Mouse (Mus musculus) heart, adult 2 months (tissue): Measurements from ENCODE around the gene Fgfr3. TPM values are rescaled to one million over a fixed set of nuclear protein-coding genes. Genes with fewer than 3 reads are reported as not detected.

ENCODE experiments used
- DNase-seq, 2 experiments: peaks; one replicate each; pipeline ENCODE4 v3.0.0; 2021
- H3K27ac ChIP-seq: fragments of 200-600 bp; 2 replicates; pipeline ENCODE4 v1.8.1; 2022
- H3K27me3 ChIP-seq: fragments of 200-500 bp; 2 replicates; pipeline ENCODE4 v1.6.1; 2012; ENCODE audit warnings: mild to moderate bottlenecking, low read length, inconsistent platforms, mixed read lengths; ENCODE audit not compliant: control insufficient read depth, insufficient read depth
- H3K36me3 ChIP-seq: fragments of 200-500 bp; 2 replicates; pipeline ENCODE4 v1.6.1; 2012; ENCODE audit warnings: low read length, inconsistent platforms; ENCODE audit not compliant: control insufficient read depth, insufficient read depth
- H3K4me1 ChIP-seq: fragments of 200-500 bp; 2 replicates; pipeline ENCODE4 v1.6.1; 2011; ENCODE audit warnings: low read length; ENCODE audit not compliant: control insufficient read depth, insufficient read depth
- H3K4me3 ChIP-seq: fragments of 200-600 bp; 2 replicates; pipeline ENCODE4 v1.8.1; 2022
- H3K79me2 ChIP-seq: fragments of 200-500 bp; replicated peaks from 2 replicates; pipeline ENCODE4 v1.6.1; 2012; ENCODE audit warnings: mild to moderate bottlenecking, inconsistent platforms, low read length, moderate library complexity, mixed read lengths; ENCODE audit not compliant: control insufficient read depth, insufficient read depth
- H3K9ac ChIP-seq: fragments of 200-500 bp; 2 replicates; pipeline ENCODE4 v1.6.1; 2012; ENCODE audit warnings: low read depth, mild to moderate bottlenecking, control low read depth, inconsistent platforms, low read length, mixed read lengths
- CTCF ChIP-seq: fragments of 200-600 bp; IDR thresholded peaks from 2 replicates; pipeline ENCODE4 v1.8.1; 2022; ENCODE audit warnings: antibody characterized with exemption, mild to moderate bottlenecking, moderate library complexity
- EP300 ChIP-seq: fragments of 200-500 bp; IDR thresholded peaks from 2 replicates; pipeline ENCODE4 v1.6.1; 2011; ENCODE audit warnings: low read depth, low read length, control low read depth; ENCODE audit not compliant: insufficient read depth
- POLR2A ChIP-seq: fragments of 200-500 bp; IDR thresholded peaks from 2 replicates; pipeline ENCODE4 v1.6.1; 2011; ENCODE audit warnings: mild to moderate bottlenecking, low read depth, low read length, control low read depth; ENCODE audit not compliant: insufficient read depth
- WGBS: fragments of 180-500 bp; shearing (Covaris S2); methylation state at CpG from one replicate; pipeline ENCODE4 v1.1.7; 2018; 5-methylcytosine and 5-hydroxymethylcytosine counted together
- intact Hi-C: fragments of 180-260 bp; cut with DNase I; formaldehyde crosslinking; loops from one replicate; pipeline ENCODE4 v1.15.1; 2025
- polyA plus RNA-seq: library from polyadenylated mRNA; depleted of rRNA; stranded (reverse); fragments of >200 nt; gene quantifications from 2 replicates; pipeline ENCODE4 v1.2.3, GENCODE M21; 2012
- total RNA-seq, 2 experiments: library from RNA; stranded (reverse); gene quantifications; 2 replicates each; pipeline ENCODE4 v1.2.3; 2021

The Fgfr3 gene
- total and polyA plus RNA-seq, 3 experiments, result 8.6 to 15.4 (median 10.1) TPM

- intact Hi-C loops, result loop anchor here (5.0 kb wide), 1 partner anchor 271 kb away; no protein-coding TSS in a partner anchor
- no peak for DNase-seq
- no peak overlapping the region for H3K9ac ChIP-seq
- peaks cover 3% of the 10 kb centered on the region for H3K4me1 ChIP-seq
- TF ChIP-seq POLR2A (no peak), CTCF (0 out of 2 replicates have a peak, but pooled peaks have one; percentile 5), EP300 (0 out of 2 replicates have a peak, but pooled peaks have one; percentile 14)
- WGBS, result 50% methylated on average over 15 of the region's 15 CpGs
- no peaks in the 10 kb centered on the region for H3K79me2 ChIP-seq
- H3K27ac ChIP-seq, result peak overlapping the region; percentile 9
- no peaks in the 10 kb centered on the region for H3K27me3 ChIP-seq
- H3K36me3 ChIP-seq, result no peaks in the 10 kb centered on the region
- H3K4me3 ChIP-seq, result no peak overlapping the region
Observed at GRCm38 (mm10) chr5:33681611-33682388, 39.7 kb upstream of the Fgfr3 start.

- H3K9ac ChIP-seq, result no peak overlapping the region
- intact Hi-C loops, result loop anchor here (5.0 kb wide), 1 partner anchor 269 kb away; no protein-coding TSS in a partner anchor
- H3K27ac ChIP-seq, result no peak overlapping the region
- DNase-seq, result no peak
- H3K4me3 ChIP-seq, result no peak overlapping the region
- no peaks in the 10 kb centered on the region for H3K36me3 ChIP-seq
- H3K79me2 ChIP-seq, result no peaks in the 10 kb centered on the region
- peaks cover 4% of the 10 kb centered on the region for H3K4me1 ChIP-seq
- WGBS, result 91% methylated on average over 4 of the region's 4 CpGs
- TF ChIP-seq POLR2A, result no peak
- TF ChIP-seq CTCF, result no peak
- TF ChIP-seq EP300, result no peak
- no peaks in the 10 kb centered on the region for H3K27me3 ChIP-seq
Observed at GRCm38 (mm10) chr5:33682963-33683362, 38.5 kb upstream of the Fgfr3 start.

- no peaks in the 10 kb centered on the region for H3K27me3 ChIP-seq
- no peak overlapping the region for H3K27ac ChIP-seq
- H3K4me1 ChIP-seq, result peaks cover 14% of the 10 kb centered on the region
- no peak overlapping the region for H3K9ac ChIP-seq
- H3K4me3 ChIP-seq, result no peak overlapping the region
- WGBS, result 45% methylated on average over 7 of the region's 7 CpGs
- DNase-seq, result peak in 1 of 2 experiments; percentile 42
- H3K79me2 ChIP-seq, result no peaks in the 10 kb centered on the region
- intact Hi-C loops, result loop anchor here (1.0 to 5.0 kb wide), 3 partner anchors 37 to 268 kb away; partner anchors contain the start of gene Fgfr3
- TF ChIP-seq EP300, result 0 out of 2 replicates have a peak, but pooled peaks have one; percentile 69
- no peak for TF ChIP-seq POLR2A
- peak; percentile 83 for TF ChIP-seq CTCF
- no peaks in the 10 kb centered on the region for H3K36me3 ChIP-seq
Observed at GRCm38 (mm10) chr5:33683897-33684652, 37.4 kb upstream of the Fgfr3 start.

GRCm38 (mm10) chr5:33684932-33685331, 36.5 kb upstream of the Fgfr3 start:
- Histone ChIP-seq H3K36me3 (no peaks in the 10 kb centered on the region), H3K27ac (no peak overlapping the region), H3K4me1 (peaks cover 14% of the 10 kb centered on the region), H3K79me2 (no peaks in the 10 kb centered on the region), H3K9ac (no peak overlapping the region), H3K4me3 (no peak overlapping the region), H3K27me3 (no peaks in the 10 kb centered on the region)
- TF ChIP-seq CTCF (no peak), EP300 (no peak), POLR2A (no peak)
- intact Hi-C loops, result loop anchor here (1.0 to 5.0 kb wide), 3 partner anchors 36 to 267 kb away; partner anchors contain the start of gene Fgfr3
- no peak for DNase-seq
- WGBS, result 95% methylated on average over 4 of the region's 4 CpGs

- Histone ChIP-seq H3K4me1 (peaks cover 18% of the 10 kb centered on the region), H3K4me3 (no peak overlapping the region), H3K27ac (no peak overlapping the region), H3K36me3 (no peaks in the 10 kb centered on the region), H3K27me3 (no peaks in the 10 kb centered on the region), H3K79me2 (no peaks in the 10 kb centered on the region), H3K9ac (no peak overlapping the region)
- no peak for TF ChIP-seq POLR2A
- no peak for TF ChIP-seq CTCF
- no peak for TF ChIP-seq EP300
- WGBS, result 95% methylated on average over 4 of the region's 4 CpGs
- intact Hi-C loops, result no loop called here
- no peak for DNase-seq
Observed at GRCm38 (mm10) chr5:33687142-33687541, 34.3 kb upstream of the Fgfr3 start.
